Mouse (Mus musculus) stomach, adult 2 months (tissue): ENCODE measurements around the gene Tpx2. TPM values are rescaled to one million over a fixed set of nuclear protein-coding genes. Genes with fewer than 3 reads are reported as not detected.

Source experiments
- polyA plus RNA-seq: library from polyadenylated mRNA; depleted of rRNA; stranded (reverse); fragments of >200 nt; gene quantifications from 2 replicates; pipeline ENCODE4 v1.2.3, GENCODE M21; 2012; rRNA removed

Tpx2 gene
- 0.28 and 0.78 TPM in 2 replicates for polyA plus RNA-seq

DNA sequence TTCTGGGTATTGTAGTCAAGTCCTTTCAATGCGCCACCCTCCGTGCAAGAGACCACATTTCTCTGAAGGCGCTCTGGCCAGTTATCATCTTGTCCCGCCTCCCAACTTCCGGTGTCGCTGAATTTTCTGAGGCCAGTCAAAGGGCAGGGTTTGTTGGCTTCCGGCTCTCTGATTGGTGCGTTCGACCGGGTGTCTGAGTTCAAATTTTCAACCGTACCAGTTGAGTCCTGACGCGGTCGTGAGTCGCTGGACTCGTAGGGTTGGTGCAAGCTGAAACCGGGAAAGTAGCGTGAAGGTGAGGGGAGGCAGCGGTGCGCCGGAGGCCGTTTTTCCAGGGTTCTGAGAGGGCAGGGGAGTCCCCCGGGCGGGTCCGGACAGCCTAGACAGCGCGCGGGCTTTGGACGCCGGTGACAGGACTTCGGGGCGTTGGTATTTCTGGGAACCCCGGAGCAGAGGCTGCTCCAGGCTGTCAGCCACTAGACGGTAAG, at the start of gene Tpx2:
Tpx2 (plus strand) TSS at position 150 of the 488 bp plus-strand sequence.

DNA sequence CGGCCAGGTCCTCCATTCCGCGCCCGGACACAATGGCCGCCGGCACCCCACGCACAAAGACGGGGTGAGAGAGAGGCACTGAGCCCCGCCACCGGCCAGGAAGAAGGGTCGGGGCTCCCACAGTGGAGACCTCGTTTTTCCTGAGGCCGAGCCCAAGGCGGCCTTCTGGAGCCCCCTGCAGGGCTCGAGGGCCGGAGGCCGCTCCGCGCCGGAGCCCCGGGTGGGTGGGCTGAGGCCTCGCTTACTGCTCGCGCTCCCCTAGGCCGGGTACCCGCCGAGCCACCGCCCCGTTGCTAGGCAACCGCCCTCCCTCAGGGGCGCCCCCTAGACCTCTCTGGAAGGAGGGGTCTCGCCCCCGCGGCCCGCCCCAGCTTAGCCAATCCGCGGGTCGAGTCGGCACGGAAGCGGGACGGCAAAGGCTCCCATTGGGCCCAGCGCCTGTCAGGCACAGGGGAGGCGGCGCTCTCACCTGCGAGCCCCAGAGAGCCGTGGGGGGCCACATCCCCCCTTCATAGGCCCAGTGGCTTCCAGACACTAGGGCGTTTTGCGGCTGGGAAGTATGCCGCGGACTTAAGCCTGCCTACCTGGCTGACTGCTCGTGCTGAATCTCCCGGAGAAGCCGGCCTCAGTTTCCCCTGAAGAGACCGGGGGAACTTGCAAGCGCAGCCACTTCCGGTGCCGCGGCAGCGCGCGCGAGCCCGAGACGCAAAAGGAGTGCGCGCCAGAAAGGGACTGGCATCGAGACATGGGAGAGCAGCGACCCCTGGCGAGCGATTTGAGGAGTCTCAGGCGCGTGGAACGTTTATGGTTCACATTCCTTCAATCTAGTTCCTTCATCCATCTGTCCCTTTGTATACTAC, 16.5 kb upstream of the Tpx2 start, which contains the start of gene Bcl2l1:
Bcl2l1 (minus strand) TSS at position 710 of the 860 bp plus-strand sequence.

DNA sequence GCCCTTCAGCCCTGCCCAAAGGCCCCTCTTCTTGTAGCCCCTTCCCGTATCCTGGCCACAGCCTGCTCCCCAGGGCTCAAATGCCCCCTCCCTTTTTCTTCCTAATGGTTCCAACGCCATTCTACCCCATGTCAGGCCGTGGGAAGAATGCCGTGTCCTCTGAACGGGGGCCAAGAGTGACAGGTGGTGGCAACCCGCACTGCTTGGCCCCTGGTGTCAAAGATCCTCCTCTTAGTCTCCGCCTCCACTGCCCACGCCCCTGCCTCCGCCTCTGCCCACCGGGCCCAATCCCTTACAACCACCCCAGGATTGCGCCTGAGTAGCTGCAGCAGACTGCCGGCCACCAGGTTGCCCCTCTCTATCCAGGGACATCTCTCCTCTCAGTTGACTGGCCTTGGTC, 63.3 kb downstream of the Tpx2 start, which contains the start of gene Mylk2:
Mylk2 (plus strand) TSS at position 322 of the 400 bp plus-strand sequence.

DNA sequence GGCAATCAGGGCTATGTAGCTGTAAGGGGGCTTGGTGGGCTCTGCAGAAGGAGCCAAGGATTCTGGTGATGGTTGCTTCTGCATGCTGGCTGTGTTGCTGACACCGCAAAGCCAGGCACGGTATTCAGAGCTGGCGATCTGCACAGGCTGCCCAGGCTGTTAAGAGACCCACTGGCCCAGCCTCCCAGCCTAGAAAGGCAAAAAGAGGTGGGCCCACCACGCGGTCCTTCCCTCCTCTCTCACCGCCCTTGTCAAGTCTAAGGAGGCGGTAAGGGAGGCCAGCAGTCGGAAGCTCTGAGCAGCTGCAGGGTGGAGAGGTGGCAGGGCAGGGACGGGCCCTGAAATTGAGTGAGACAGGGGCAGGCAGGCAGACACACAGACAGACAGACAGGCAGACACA, 85.3 kb downstream of the Tpx2 start, which contains the start of gene Foxs1:
Foxs1 (minus strand) TSS at position 161 of the 400 bp plus-strand sequence.

Other genes starting within 250 kb of the Tpx2 start
- not detected in 2 replicates for gene Defb45, start 248.6 kb upstream of the Tpx2 start, polyA plus RNA-seq
- not detected in 2 replicates for gene Defb36, start 243.6 kb upstream of the Tpx2 start, polyA plus RNA-seq
- 3.2 TPM in 1 of 2 replicates, not detected in the other for gene Defb25, start 224.9 kb upstream of the Tpx2 start, polyA plus RNA-seq
- gene Rem1, start 221.0 kb upstream of the Tpx2 start, polyA plus RNA-seq: 6.7 and 10.2 TPM in 2 replicates
- 70.4 and 121 TPM in 2 replicates for gene H13, start 178.5 kb upstream of the Tpx2 start, polyA plus RNA-seq
- 0.67 and 1.0 TPM in 2 replicates for gene Mcts2, start 160.9 kb upstream of the Tpx2 start, polyA plus RNA-seq
- 694 and 877 TPM in 2 replicates for gene Id1, start 111.7 kb upstream of the Tpx2 start, polyA plus RNA-seq
- gene Cox4i2, start 93.8 kb upstream of the Tpx2 start, polyA plus RNA-seq: 1.8 and 3.3 TPM in 2 replicates
- 30.1 and 30.6 TPM in 2 replicates for gene Bcl2l1, start 16.2 kb upstream of the Tpx2 start, polyA plus RNA-seq
- gene Mylk2, start 63.4 kb downstream of the Tpx2 start, polyA plus RNA-seq: 1.0 and 1.5 TPM in 2 replicates
- gene Foxs1, start 85.2 kb downstream of the Tpx2 start, polyA plus RNA-seq: 3.9 and 5.3 TPM in 2 replicates
- 0.03 and 0.04 TPM in 2 replicates for gene Dusp15, start 103.7 kb downstream of the Tpx2 start, polyA plus RNA-seq
- not detected in 2 replicates for gene Ttll9, start 114.5 kb downstream of the Tpx2 start, polyA plus RNA-seq
- 12.1 and 14.0 TPM in 2 replicates for gene Pdrg1, start 167.5 kb downstream of the Tpx2 start, polyA plus RNA-seq
- 0.08 and 0.30 TPM in 2 replicates for gene Xkr7, start 183.9 kb downstream of the Tpx2 start, polyA plus RNA-seq
- gene Ccm2l, start 218.0 kb downstream of the Tpx2 start, polyA plus RNA-seq: 7.9 and 12.4 TPM in 2 replicates